Mouse (Mus musculus): ENCODE data around the gene F930015N05Rik. TPM values are rescaled to one million over a fixed set of nuclear protein-coding genes. Genes with fewer than 3 reads are reported as not detected.

F930015N05Rik gene
- polyA plus RNA-seq, 1 experiment from 2014 or later, result 0.95 TPM

DNA sequence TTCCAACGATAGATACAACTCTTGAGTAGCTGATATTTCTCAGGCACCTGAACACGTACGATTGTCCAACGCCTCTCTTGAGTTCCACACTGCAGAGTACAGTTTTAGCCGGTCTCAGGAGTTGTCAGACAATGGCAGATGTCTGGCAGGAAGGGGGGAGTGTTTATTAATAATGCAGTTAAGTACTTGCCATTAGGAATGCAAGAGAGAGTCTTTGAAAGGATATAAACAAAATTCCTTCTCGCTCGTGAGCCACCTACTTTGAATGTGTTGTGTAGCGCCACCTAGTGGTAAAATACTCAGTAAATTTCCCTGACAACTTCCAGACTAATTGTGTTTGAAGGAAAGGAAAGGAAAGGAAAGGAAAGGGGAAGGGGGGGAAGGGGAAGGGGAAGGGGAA lies 5.7 kb upstream of the F930015N05Rik start:
- Histone ChIP-seq H3K9ac (ENCODE audit: low read depth, low read length) (no peak overlapping the region), H3K27me3 (replicated peaks; ENCODE audit: control insufficient read depth, insufficient read depth, low read length) (0 out of 2 replicates have a peak, but pooled peaks cover 5% of the 10 kb centered on the region), H3K27ac (replicated peaks; ENCODE audit: low read depth, low read length) (no peak overlapping the region), H3K4me2 (ENCODE audit: low read depth, low read length) (peak overlapping the region; percentile 30; the same call in 1 of the 2 replicates), H3K4me1 (ENCODE audit: control insufficient read depth, insufficient read depth, low read length) (peaks cover 3% of the 10 kb centered on the region; the same call in 1 of the 2 replicates), H3K9me3 (ENCODE audit: control insufficient read depth, low read length) (no peaks in the 10 kb centered on the region), H3K36me3 (ENCODE audit: control insufficient read depth, insufficient read depth, low read length) (no peaks in the 10 kb centered on the region), H3K4me3 (ENCODE audit: low read depth, low read length) (no peak overlapping the region)
- 31% methylated on average over 8 of the region's 8 CpGs for WGBS
- DNase-seq (ENCODE audit: low spot score) (peak; percentile 92), ATAC-seq (ENCODE audit: low read depth) (no peak)

GRCm38 (mm10) chr11:64438909-64439308 lies 2.5 kb upstream of the F930015N05Rik start:
- Histone ChIP-seq H3K9me3 (ENCODE audit: control insufficient read depth, low read length) (no peaks in the 10 kb centered on the region), H3K4me2 (ENCODE audit: low read depth, low read length) (peak overlapping the region; percentile 98), H3K4me1 (ENCODE audit: control insufficient read depth, insufficient read depth, low read length) (peaks cover 3% of the 10 kb centered on the region; the same call in 1 of the 2 replicates), H3K27ac (replicated peaks; ENCODE audit: low read depth, low read length) (no peak overlapping the region), H3K4me3 (ENCODE audit: low read depth, low read length) (no peak overlapping the region; the same call in 1 of the 2 replicates), H3K9ac (ENCODE audit: low read depth, low read length) (no peak overlapping the region), H3K27me3 (replicated peaks; ENCODE audit: control insufficient read depth, insufficient read depth, low read length) (peaks cover 12% of the 10 kb centered on the region; the same call in 1 of the 2 replicates), H3K36me3 (ENCODE audit: control insufficient read depth, insufficient read depth, low read length) (no peaks in the 10 kb centered on the region)
- DNase-seq (ENCODE audit: low spot score) (peak; percentile 39), ATAC-seq (ENCODE audit: low read depth) (no peak)
- 28% methylated on average over 3 of the region's 3 CpGs for WGBS

GRCm38 (mm10) chr11:64437721-64438120 lies 1.3 kb upstream of the F930015N05Rik start:
- peaks cover 3% of the 10 kb centered on the region; the same call in 1 of the 2 replicates for H3K4me1 ChIP-seq (ENCODE audit: control insufficient read depth, insufficient read depth, low read length)
- H3K4me3 ChIP-seq (ENCODE audit: low read depth, low read length), result peak overlapping the region; percentile 68
- no peak for ATAC-seq (ENCODE audit: low read depth)
- no peaks in the 10 kb centered on the region for H3K36me3 ChIP-seq (ENCODE audit: control insufficient read depth, insufficient read depth, low read length)
- H3K27ac ChIP-seq (replicated peaks; ENCODE audit: low read depth, low read length), result no peak overlapping the region
- H3K4me2 ChIP-seq (ENCODE audit: low read depth, low read length), result peak overlapping the region; percentile 98
- WGBS, result 56% methylated on average over 3 of the region's 3 CpGs
- no peaks in the 10 kb centered on the region for H3K9me3 ChIP-seq (ENCODE audit: control insufficient read depth, low read length)
- peaks cover 12% of the 10 kb centered on the region; the same call in 1 of the 2 replicates for H3K27me3 ChIP-seq (replicated peaks; ENCODE audit: control insufficient read depth, insufficient read depth, low read length)
- H3K9ac ChIP-seq (ENCODE audit: low read depth, low read length), result no peak overlapping the region; the same call in 1 of the 2 replicates
- no peak for DNase-seq (ENCODE audit: low spot score)

- Histone ChIP-seq H3K4me3 (ENCODE audit: low read depth, low read length) (peak overlapping the region; percentile 68), H3K4me2 (ENCODE audit: low read depth, low read length) (peak overlapping the region; percentile 98), H3K27ac (replicated peaks; ENCODE audit: low read depth, low read length) (peak overlapping the region; percentile 84; the same call in 1 of the 2 replicates), H3K4me1 (ENCODE audit: control insufficient read depth, insufficient read depth, low read length) (peaks cover 3% of the 10 kb centered on the region; the same call in 1 of the 2 replicates), H3K9ac (ENCODE audit: low read depth, low read length) (peak overlapping the region; percentile 83), H3K9me3 (ENCODE audit: control insufficient read depth, low read length) (no peaks in the 10 kb centered on the region), H3K36me3 (ENCODE audit: control insufficient read depth, insufficient read depth, low read length) (no peaks in the 10 kb centered on the region), H3K27me3 (replicated peaks; ENCODE audit: control insufficient read depth, insufficient read depth, low read length) (peaks cover 12% of the 10 kb centered on the region; the same call in 1 of the 2 replicates)
- ATAC-seq (ENCODE audit: low read depth) (no peak), DNase-seq (ENCODE audit: low spot score) (no peak)
- WGBS, result 17% methylated on average over 5 of the region's 5 CpGs
Observed at GRCm38 (mm10) chr11:64436791-64437298, 392 bp upstream of the F930015N05Rik start.

DNA sequence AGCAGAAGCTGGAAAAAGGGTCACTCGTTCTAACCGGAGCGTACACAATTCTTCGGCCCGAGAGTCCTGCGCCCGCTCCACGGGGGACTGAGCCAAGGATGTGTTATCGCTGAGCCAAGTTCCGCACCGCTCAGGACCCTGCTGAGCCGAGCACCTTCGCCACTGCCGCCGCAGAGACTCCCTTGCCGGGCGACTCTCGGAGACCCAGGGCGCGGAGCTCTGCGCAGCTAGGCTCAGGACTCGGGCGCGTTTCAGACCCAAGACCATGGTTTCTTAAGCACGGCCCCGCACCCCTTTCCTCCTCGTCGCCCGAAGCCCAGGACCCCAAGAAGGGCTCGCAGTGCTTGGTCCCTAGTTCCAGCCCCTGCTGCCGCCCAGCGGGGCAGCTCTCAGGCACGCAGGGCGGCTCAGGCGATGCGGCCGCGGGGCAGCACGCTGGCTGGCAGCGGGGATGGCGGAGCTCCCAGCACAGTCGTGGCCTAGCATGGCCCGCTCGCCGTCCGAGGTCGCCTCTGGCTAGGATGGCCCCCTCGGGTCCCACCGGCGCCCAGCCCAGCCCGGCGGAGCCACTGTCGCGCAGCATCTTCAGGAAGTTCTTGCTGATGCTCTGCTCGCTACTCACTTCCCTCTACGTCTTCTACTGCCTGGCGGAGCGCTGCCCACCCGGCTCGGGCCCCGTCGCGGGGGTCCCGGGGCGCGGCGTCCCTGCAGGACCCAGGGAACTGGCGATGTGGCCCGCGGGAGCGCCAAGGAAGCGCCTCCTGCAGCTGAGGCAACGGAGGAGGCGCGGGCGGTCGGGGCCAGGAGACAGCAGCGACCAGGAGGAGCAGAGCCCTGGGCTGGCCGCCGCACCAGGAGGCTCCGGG lies 674 bp downstream of the F930015N05Rik start:
- Histone ChIP-seq H3K9me3 (ENCODE audit: control insufficient read depth, low read length) (no peaks in the 10 kb centered on the region), H3K27ac (replicated peaks; ENCODE audit: low read depth, low read length) (peak overlapping the region; percentile 84), H3K9ac (ENCODE audit: low read depth, low read length) (peak overlapping the region; percentile 83), H3K4me2 (ENCODE audit: low read depth, low read length) (peak overlapping the region; percentile 98), H3K4me3 (ENCODE audit: low read depth, low read length) (peak overlapping the region; percentile 68), H3K27me3 (replicated peaks; ENCODE audit: control insufficient read depth, insufficient read depth, low read length) (peaks cover 12% of the 10 kb centered on the region; the same call in 1 of the 2 replicates), H3K4me1 (ENCODE audit: control insufficient read depth, insufficient read depth, low read length) (peaks cover 3% of the 10 kb centered on the region; the same call in 1 of the 2 replicates), H3K36me3 (ENCODE audit: control insufficient read depth, insufficient read depth, low read length) (no peaks in the 10 kb centered on the region)
- under 1% methylated on average over 45 of the region's 81 CpGs for WGBS
- DNase-seq (ENCODE audit: low spot score) (peak; percentile 27), ATAC-seq (ENCODE audit: low read depth) (peak; percentile 62)

DNA sequence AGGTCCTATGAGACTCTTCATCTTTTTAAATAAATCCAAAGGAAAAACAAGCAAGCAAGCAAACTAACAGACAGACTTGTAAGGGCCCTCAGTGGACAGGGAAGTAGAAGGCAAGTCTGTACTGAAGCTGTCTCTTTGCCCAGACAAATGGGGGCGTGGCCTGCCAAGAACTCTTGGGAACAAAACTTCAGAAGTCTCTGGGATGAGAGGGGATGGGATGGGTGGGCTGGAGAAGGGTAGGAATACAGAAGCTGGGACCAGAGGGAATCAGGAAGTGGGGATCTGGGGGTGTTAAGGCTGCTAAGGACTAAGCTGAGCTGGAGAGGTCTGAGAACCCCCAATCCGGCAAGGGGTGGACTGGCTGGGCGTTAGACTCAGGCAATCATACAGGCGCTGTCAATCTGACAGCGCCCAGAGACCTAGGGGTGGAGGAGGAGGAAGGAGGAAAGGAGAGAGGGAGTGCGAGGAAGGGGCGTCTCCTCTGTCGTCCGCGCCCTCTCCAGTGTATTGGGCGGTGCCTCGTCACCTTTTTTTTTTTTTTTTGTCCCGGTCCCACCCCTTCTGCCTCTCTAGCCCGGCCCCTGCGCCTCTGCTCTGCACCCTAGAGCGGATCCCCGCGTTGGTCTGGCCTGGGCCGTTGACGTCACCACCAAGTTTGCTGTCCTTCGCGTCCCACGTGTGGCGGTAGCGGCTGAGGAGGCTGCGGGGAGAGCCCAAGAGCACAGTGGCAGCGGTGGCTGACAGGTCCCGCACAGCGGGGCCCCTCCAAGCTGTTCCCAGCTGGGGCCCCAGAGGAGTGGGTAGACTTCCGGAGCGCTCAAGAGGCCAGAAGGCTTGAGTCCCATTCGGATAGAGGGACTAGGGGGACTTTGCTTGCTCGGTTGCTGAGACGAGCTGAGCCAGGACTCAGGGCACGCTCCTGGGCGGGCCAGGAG lies 1.6 kb downstream of the F930015N05Rik start, which contains the start of gene Hs3st3a1:
Hs3st3a1 (plus strand) TSS at position 722 of the 935 bp plus-strand sequence.
- DNase-seq (ENCODE audit: low spot score), result peak; percentile 89
- Histone ChIP-seq H3K4me2 (ENCODE audit: low read depth, low read length) (peak within 1 kb of the TSS; percentile 98), H3K27ac (replicated peaks; ENCODE audit: low read depth, low read length) (peak within 1 kb of the TSS; percentile 84), H3K9me3 (ENCODE audit: control insufficient read depth, low read length) (no peaks in the 10 kb centered on the region), H3K36me3 (ENCODE audit: control insufficient read depth, insufficient read depth, low read length) (no peaks in the 10 kb centered on the region), H3K9ac (ENCODE audit: low read depth, low read length) (peak within 1 kb of the TSS; percentile 83), H3K4me1 (ENCODE audit: control insufficient read depth, insufficient read depth, low read length) (peaks cover 3% of the 10 kb centered on the region; the same call in 1 of the 2 replicates), H3K4me3 (ENCODE audit: low read depth, low read length) (peak within 1 kb of the TSS; percentile 68), H3K27me3 (replicated peaks; ENCODE audit: control insufficient read depth, insufficient read depth, low read length) (peaks cover 12% of the 10 kb centered on the region; the same call in 1 of the 2 replicates)
- WGBS, result under 1% methylated on average over 27 of the region's 36 CpGs
- ATAC-seq (ENCODE audit: low read depth), result peak; percentile 88

- no peak overlapping the region for H3K4me2 ChIP-seq (ENCODE audit: low read depth, low read length)
- no peak overlapping the region for H3K27ac ChIP-seq (replicated peaks; ENCODE audit: low read depth, low read length)
- H3K27me3 ChIP-seq (replicated peaks; ENCODE audit: control insufficient read depth, insufficient read depth, low read length), result no peaks in the 10 kb centered on the region
- WGBS, result 40% methylated on average over 1 of the region's 1 CpGs
- DNase-seq (ENCODE audit: low spot score), result peak; percentile 28
- no peak overlapping the region for H3K4me3 ChIP-seq (ENCODE audit: low read depth, low read length)
- H3K9me3 ChIP-seq (ENCODE audit: control insufficient read depth, low read length), result peaks cover 3% of the 10 kb centered on the region; the same call in 1 of the 2 replicates
- H3K4me1 ChIP-seq (ENCODE audit: control insufficient read depth, insufficient read depth, low read length), result no peaks in the 10 kb centered on the region
- no peak overlapping the region for H3K9ac ChIP-seq (ENCODE audit: low read depth, low read length)
- ATAC-seq (ENCODE audit: low read depth), result no peak
- H3K36me3 ChIP-seq (ENCODE audit: control insufficient read depth, insufficient read depth, low read length), result no peaks in the 10 kb centered on the region
Observed at GRCm38 (mm10) chr11:64418969-64419368, 17.5 kb downstream of the F930015N05Rik start.

Measured in embryonic facial prominence, embryonic 14.5 days (tissue).